Mouse (Mus musculus): ENCODE measurements around the gene Megf11.

GRCm38 (mm10) chr9:64621499-64622296, 236.3 kb downstream of the Megf11 start:
- no peak for TF ChIP-seq CTCF (IDR thresholded peaks at IDR 0.05)
- no peak for TF ChIP-seq EP300 (IDR thresholded peaks at IDR 0.05)
